Mouse (Mus musculus) ovary, postnatal 10 days (tissue): ENCODE measurements around the gene Svbp.

Source experiments
- DNase-seq: peaks from one replicate; pipeline ENCODE4 v3.0.0; 2022; ENCODE audit warnings: low spot score

Svbp gene

GRCm38 (mm10) chr4:119245961-119246360 is 50.9 kb downstream of the Svbp start:
- DNase-seq: no peak

GRCm38 (mm10) chr4:119246688-119247225 is 51.7 kb downstream of the Svbp start:
- no peak for DNase-seq

DNA sequence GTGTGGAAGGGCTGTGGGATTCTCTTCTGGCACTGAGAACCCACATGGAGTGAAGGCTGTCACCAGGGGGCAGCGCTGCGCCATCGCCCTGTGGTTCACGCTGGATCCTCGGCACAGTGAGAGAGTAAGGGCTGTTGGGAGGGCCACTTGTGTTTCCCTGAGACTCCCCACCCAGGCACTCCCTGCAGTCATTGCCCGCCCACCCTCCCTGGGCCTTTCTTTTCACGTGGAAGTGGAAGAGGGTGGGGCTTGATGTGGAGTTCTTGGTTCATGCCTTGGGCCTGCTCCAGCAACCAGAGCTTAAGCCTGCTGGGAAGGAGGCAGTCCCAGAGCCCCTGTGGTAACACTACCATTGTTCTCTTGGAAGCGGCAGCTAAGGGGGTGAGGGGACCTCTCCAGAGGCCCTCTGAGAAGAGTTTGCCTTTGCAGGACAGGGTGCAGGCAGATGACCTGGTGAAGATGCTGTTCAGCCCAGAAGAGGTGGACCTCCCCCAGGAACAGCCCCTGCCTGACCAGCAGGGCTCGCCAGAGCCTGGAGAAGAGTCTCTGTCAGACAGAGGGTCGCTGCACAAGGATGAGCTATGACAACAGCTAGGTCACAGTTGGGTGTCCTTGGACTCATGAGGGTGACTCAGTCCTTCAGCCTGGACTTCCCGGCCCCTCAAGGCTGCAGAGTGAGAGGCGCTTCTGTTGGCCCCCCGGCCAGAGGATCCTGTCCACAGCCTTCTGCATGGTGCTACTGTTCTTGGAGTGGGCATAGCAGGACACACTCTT is 52.5 kb downstream of the Svbp start:
- DNase-seq: no peak

DNA sequence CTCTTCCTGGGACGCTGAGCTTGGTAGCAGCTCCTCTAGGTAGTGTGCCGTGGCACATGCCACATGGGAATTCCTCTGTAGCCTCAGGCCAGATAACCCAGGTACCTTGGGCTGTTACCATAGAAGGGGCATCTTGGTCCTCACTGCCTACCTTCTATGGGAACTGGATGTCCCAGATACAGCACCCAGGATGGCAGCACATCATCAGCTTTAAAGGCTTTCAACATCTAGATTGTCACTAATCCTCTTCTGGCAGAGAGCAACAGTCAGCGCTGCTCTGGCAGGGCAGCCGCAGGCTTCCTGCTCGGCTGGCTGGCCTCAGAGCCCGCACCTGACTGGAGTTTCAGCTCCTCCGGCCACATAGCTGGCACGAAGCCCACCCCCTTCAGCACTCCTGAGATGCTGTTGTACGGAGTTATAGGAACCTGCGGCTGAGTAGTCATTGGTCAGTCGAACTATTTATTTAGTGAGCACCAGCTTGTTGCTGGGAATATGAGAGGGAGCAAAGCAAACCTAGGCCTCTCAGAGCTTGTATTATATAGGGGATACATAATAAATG is 53.4 kb downstream of the Svbp start:
- no peak for DNase-seq
